Mouse (Mus musculus) stomach, postnatal 0 days (tissue): ENCODE results near the gene 4933425L06Rik. TPM values are rescaled to one million over a fixed set of nuclear protein-coding genes. Genes with fewer than 3 reads are reported as not detected.

Experiments
- ATAC-seq: fragments of 200-750 bp; cut with Nextera tagmentation; 2 replicates; pipeline ENCODE4 v1.8.0; 2017; ENCODE audit not compliant: low FRiP score, low TSS enrichment
- DNase-seq: peaks from one replicate; pipeline ENCODE4 v3.0.0-alpha.2; 2016; ENCODE audit warnings: low spot score
- H3K27ac ChIP-seq: fragments of 300-500 bp; sonication (generic); replicated peaks from 2 replicates; pipeline ENCODE4 v1.5.1; 2014; ENCODE audit warnings: mild to moderate bottlenecking, control low read depth
- H3K27me3 ChIP-seq: fragments of 300-500 bp; sonication (generic); 2 replicates; pipeline ENCODE4 v1.6.1; 2014; ENCODE audit warnings: low read length; ENCODE audit not compliant: control insufficient read depth, insufficient read depth
- H3K36me3 ChIP-seq: fragments of 300-500 bp; sonication (generic); 2 replicates; pipeline ENCODE4 v1.6.1; 2014; ENCODE audit warnings: low read length, mixed read lengths; ENCODE audit not compliant: control insufficient read depth, insufficient read depth
- H3K4me1 ChIP-seq: fragments of 300-500 bp; sonication (generic); replicated peaks from 2 replicates; pipeline ENCODE4 v1.6.1; 2014; ENCODE audit warnings: antibody characterized with exemption; ENCODE audit not compliant: control insufficient read depth, insufficient read depth
- H3K4me2 ChIP-seq: fragments of 300-500 bp; sonication (generic); replicated peaks from 2 replicates; pipeline ENCODE4 v1.6.1; 2014; ENCODE audit warnings: low read depth, mild to moderate bottlenecking, control low read depth, moderate library complexity
- H3K4me3 ChIP-seq: fragments of 300-500 bp; sonication (generic); 2 replicates; pipeline ENCODE4 v1.5.1; 2014; ENCODE audit warnings: low read depth, low read length, control low read depth
- H3K9ac ChIP-seq: fragments of 300-500 bp; sonication (generic); 2 replicates; pipeline ENCODE4 v1.6.1; 2014; ENCODE audit warnings: mild to moderate bottlenecking, low read length, control low read depth, mixed read lengths
- H3K9me3 ChIP-seq: fragments of 300-500 bp; sonication (generic); 2 replicates; pipeline ENCODE4 v1.6.1; 2016; ENCODE audit warnings: low read length; ENCODE audit not compliant: control insufficient read depth
- CTCF ChIP-seq: IDR thresholded peaks from 2 replicates; pipeline ENCODE4 v1.5.1; 2016; ENCODE audit warnings: antibody characterized with exemption, low read depth, mild to moderate bottlenecking, moderate library complexity
- EP300 ChIP-seq: optimal IDR thresholded peaks from 2 replicates; pipeline ENCODE3; 2016; ENCODE audit warnings: antibody characterized with exemption
- WGBS: fragments of 180-500 bp; shearing (Covaris S2); extraction: QIAGEN DNeasy Blood & Tissue Kit; methylation state at CpG from one replicate; pipeline ENCODE4 v1.1.7; 2014; 5-methylcytosine and 5-hydroxymethylcytosine counted together
- polyA plus RNA-seq: library from polyadenylated mRNA; unstranded; fragments of >200 nt; fragmentation: Nextera tagmentation; extraction: Ambion mirVana; gene quantifications from 2 replicates; pipeline ENCODE4 v1.2.1, GENCODE M21; 2015

4933425L06Rik gene
- polyA plus RNA-seq, 1 experiment from 2014 or later = not detected

GRCm38 (mm10) chr13:105066890-105067845 lies 14.8 kb upstream of the 4933425L06Rik start:
- H3K9ac ChIP-seq = no peak overlapping the region
- no peak overlapping the region for H3K4me2 ChIP-seq
- H3K9me3 ChIP-seq = no peaks in the 10 kb centered on the region
- no peak overlapping the region for H3K27ac ChIP-seq
- ATAC-seq = no peak
- DNase-seq = no peak
- H3K27me3 ChIP-seq = no peaks in the 10 kb centered on the region
- TF ChIP-seq CTCF = peak; percentile 19; the same call in 1 of the 2 replicates
- TF ChIP-seq EP300 = no peak
- H3K36me3 ChIP-seq = no peaks in the 10 kb centered on the region
- no peaks in the 10 kb centered on the region for H3K4me1 ChIP-seq
- H3K4me3 ChIP-seq = no peak overlapping the region
- 54% methylated on average over 7 of the region's 7 CpGs for WGBS

GRCm38 (mm10) chr13:105089276-105089675 lies 7.4 kb downstream of the 4933425L06Rik start:
- no peak overlapping the region for H3K9ac ChIP-seq
- no peaks in the 10 kb centered on the region for H3K27me3 ChIP-seq
- H3K4me2 ChIP-seq = no peak overlapping the region
- no peaks in the 10 kb centered on the region for H3K9me3 ChIP-seq
- no peaks in the 10 kb centered on the region for H3K36me3 ChIP-seq
- H3K4me1 ChIP-seq = no peaks in the 10 kb centered on the region
- no peak overlapping the region for H3K27ac ChIP-seq
- TF ChIP-seq EP300 = no peak
- TF ChIP-seq CTCF = no peak
- H3K4me3 ChIP-seq = no peak overlapping the region
- DNase-seq (no peak), ATAC-seq (no peak)
- WGBS = 73% methylated on average over 3 of the region's 3 CpGs

GRCm38 (mm10) chr13:105096316-105096715 lies 14.4 kb downstream of the 4933425L06Rik start:
- DNase-seq = no peak
- Histone ChIP-seq H3K9ac (no peak overlapping the region), H3K4me1 (no peaks in the 10 kb centered on the region), H3K27me3 (no peaks in the 10 kb centered on the region), H3K4me2 (no peak overlapping the region), H3K9me3 (no peaks in the 10 kb centered on the region), H3K27ac (no peak overlapping the region), H3K36me3 (no peaks in the 10 kb centered on the region), H3K4me3 (no peak overlapping the region)
- no peak for ATAC-seq
- 79% methylated on average over 2 of the region's 2 CpGs for WGBS
- no peak for TF ChIP-seq CTCF
- TF ChIP-seq EP300 = no peak

- H3K4me2 ChIP-seq = no peak overlapping the region
- H3K9ac ChIP-seq = no peak overlapping the region
- ATAC-seq (no peak), DNase-seq (no peak)
- no peaks in the 10 kb centered on the region for H3K27me3 ChIP-seq
- no peaks in the 10 kb centered on the region for H3K36me3 ChIP-seq
- TF ChIP-seq CTCF = no peak
- no peak for TF ChIP-seq EP300
- no peak overlapping the region for H3K4me3 ChIP-seq
- H3K9me3 ChIP-seq = no peaks in the 10 kb centered on the region
- no peak overlapping the region for H3K27ac ChIP-seq
- 83% methylated on average over 4 of the region's 4 CpGs for WGBS
- H3K4me1 ChIP-seq = no peaks in the 10 kb centered on the region
Measured at GRCm38 (mm10) chr13:105100705-105101104, 18.8 kb downstream of the 4933425L06Rik start.

GRCm38 (mm10) chr13:105104385-105104784 lies 22.5 kb downstream of the 4933425L06Rik start:
- Histone ChIP-seq H3K27ac (no peak overlapping the region), H3K9me3 (no peaks in the 10 kb centered on the region), H3K27me3 (no peaks in the 10 kb centered on the region), H3K9ac (no peak overlapping the region), H3K4me2 (no peak overlapping the region), H3K4me1 (no peaks in the 10 kb centered on the region), H3K4me3 (no peak overlapping the region), H3K36me3 (no peaks in the 10 kb centered on the region)
- 72% methylated on average over 2 of the region's 2 CpGs for WGBS
- DNase-seq (no peak), ATAC-seq (no peak)
- TF ChIP-seq CTCF (no peak), EP300 (no peak)

GRCm38 (mm10) chr13:105111599-105111998 lies 29.7 kb downstream of the 4933425L06Rik start:
- Histone ChIP-seq H3K4me2 (no peak overlapping the region), H3K9me3 (no peaks in the 10 kb centered on the region), H3K4me3 (no peak overlapping the region), H3K36me3 (no peaks in the 10 kb centered on the region), H3K9ac (no peak overlapping the region), H3K4me1 (no peaks in the 10 kb centered on the region), H3K27ac (no peak overlapping the region), H3K27me3 (no peaks in the 10 kb centered on the region)
- ATAC-seq = no peak
- DNase-seq = no peak
- no peak for TF ChIP-seq EP300
- TF ChIP-seq CTCF = no peak
- 80% methylated on average over 6 of the region's 6 CpGs for WGBS
